Mouse (Mus musculus) small intestine, adult 2 months (tissue): ENCODE measurements around the gene Btg4. TPM values are rescaled to one million over a fixed set of nuclear protein-coding genes. Genes with fewer than 3 reads are reported as not detected.

ENCODE experiments used
- H3K27ac ChIP-seq: fragments of 200-500 bp; 2 replicates; pipeline ENCODE4 v1.5.1; 2012; ENCODE audit warnings: low read depth, low read length, control low read depth, inconsistent platforms; ENCODE audit not compliant: insufficient read depth
- H3K27me3 ChIP-seq: fragments of 200-500 bp; 2 replicates; pipeline ENCODE4 v1.6.1; 2012; ENCODE audit warnings: mild to moderate bottlenecking, moderate library complexity, low read length, inconsistent platforms; ENCODE audit not compliant: control insufficient read depth, insufficient read depth
- H3K36me3 ChIP-seq: fragments of 200-500 bp; 2 replicates; pipeline ENCODE4 v1.6.1; 2012; ENCODE audit warnings: mild to moderate bottlenecking, low read length, control low read depth, inconsistent platforms; ENCODE audit not compliant: control insufficient read depth, insufficient read depth
- H3K4me1 ChIP-seq: fragments of 200-500 bp; 2 replicates; pipeline ENCODE4 v1.6.1; 2012; ENCODE audit warnings: low read length, inconsistent platforms, mixed read lengths; ENCODE audit not compliant: control insufficient read depth, insufficient read depth, insufficient read length
- H3K4me3 ChIP-seq: fragments of 200-500 bp; 2 replicates; pipeline ENCODE4 v1.5.1; 2012; ENCODE audit warnings: low read depth, mild to moderate bottlenecking, control low read depth, inconsistent platforms, low read length, moderate library complexity
- CTCF ChIP-seq: fragments of 200-500 bp; IDR thresholded peaks from 2 replicates; pipeline ENCODE4 v1.5.1; 2012; ENCODE audit warnings: low read depth, mild to moderate bottlenecking, control low read depth, inconsistent platforms, low read length, moderate library complexity, mixed read lengths; ENCODE audit not compliant: insufficient replicate concordance, insufficient read length; ENCODE audit errors: extremely low read depth
- POLR2A ChIP-seq: fragments of 200-500 bp; IDR thresholded peaks from 2 replicates; pipeline ENCODE4 v1.6.1; 2012; ENCODE audit warnings: low read depth, mild to moderate bottlenecking, control low read depth, inconsistent platforms, low read length, moderate library complexity
- WGBS: fragments of 180-500 bp; shearing (Covaris S2); methylation state at CpG from one replicate; pipeline ENCODE4 v1.1.7; 2018; 5-methylcytosine and 5-hydroxymethylcytosine counted together
- polyA plus RNA-seq: library from polyadenylated mRNA; depleted of rRNA; stranded (reverse); fragments of >200 nt; gene quantifications from 2 replicates; pipeline ENCODE4 v1.2.3, GENCODE M21; 2012

The Btg4 gene
- polyA plus RNA-seq, 1 experiment = not detected

GRCm38 (mm10) chr9:51146496-51146895 is 85.8 kb downstream of the Btg4 start:
- H3K4me3 ChIP-seq = no peak overlapping the region
- no peaks in the 10 kb centered on the region for H3K27me3 ChIP-seq
- WGBS = 20% methylated on average over 4 of the region's 4 CpGs
- no peaks in the 10 kb centered on the region for H3K4me1 ChIP-seq
- H3K27ac ChIP-seq = no peak overlapping the region
- TF ChIP-seq POLR2A (no peak), CTCF (no peak)
- no peaks in the 10 kb centered on the region for H3K36me3 ChIP-seq

- Histone ChIP-seq H3K27ac (no peak overlapping the region), H3K4me3 (no peak overlapping the region), H3K27me3 (no peaks in the 10 kb centered on the region), H3K36me3 (no peaks in the 10 kb centered on the region), H3K4me1 (no peaks in the 10 kb centered on the region)
- TF ChIP-seq POLR2A (no peak), CTCF (no peak)
- 84% methylated on average over 5 of the region's 5 CpGs for WGBS
Observed at GRCm38 (mm10) chr9:51147294-51147693, 86.6 kb downstream of the Btg4 start.

GRCm38 (mm10) chr9:51152079-51152752 is 91.5 kb downstream of the Btg4 start:
- Histone ChIP-seq H3K27me3 (no peaks in the 10 kb centered on the region), H3K4me3 (no peak overlapping the region), H3K27ac (no peak overlapping the region), H3K4me1 (no peaks in the 10 kb centered on the region), H3K36me3 (no peaks in the 10 kb centered on the region)
- 20% methylated on average over 13 of the region's 13 CpGs for WGBS
- TF ChIP-seq CTCF (peak; percentile 39; the same call in 1 of the 2 replicates), POLR2A (no peak)

- Histone ChIP-seq H3K27ac (no peak overlapping the region), H3K27me3 (no peaks in the 10 kb centered on the region), H3K4me1 (peaks cover 5% of the 10 kb centered on the region; the same call in 1 of the 2 replicates), H3K36me3 (no peaks in the 10 kb centered on the region), H3K4me3 (no peak overlapping the region)
- 20% methylated on average over 4 of the region's 4 CpGs for WGBS
- TF ChIP-seq POLR2A = no peak
- TF ChIP-seq CTCF = peak; percentile 89; the same call in 1 of the 2 replicates
Observed at GRCm38 (mm10) chr9:51161771-51162388, 101.2 kb downstream of the Btg4 start.

- WGBS = 86% methylated on average over 5 of the region's 5 CpGs
- TF ChIP-seq CTCF (no peak), POLR2A (no peak)
Observed at GRCm38 (mm10) chr9:51163989-51164388, 103.3 kb downstream of the Btg4 start.

GRCm38 (mm10) chr9:51165312-51166180 is 104.8 kb downstream of the Btg4 start, which contains the start of gene Gm32742:
Gene Gm32742 (minus strand): TSS chr9:51165517.
- peaks cover 32% of the 10 kb centered on the region for H3K4me1 ChIP-seq
- no peaks in the 10 kb centered on the region for H3K36me3 ChIP-seq
- TF ChIP-seq POLR2A (no peak), CTCF (no peak)
- 30% methylated on average over 6 of the region's 6 CpGs for WGBS
- no peak within 1 kb of the TSS for H3K4me3 ChIP-seq
- no peak within 1 kb of the TSS for H3K27ac ChIP-seq
- no peaks in the 10 kb centered on the region for H3K27me3 ChIP-seq

More at GRCm38 (mm10) chr9:51163989-51164388, 103.3 kb downstream of the Btg4 start:
- Histone ChIP-seq H3K36me3 (no peaks in the 10 kb centered on the region), H3K4me1 (peaks cover 24% of the 10 kb centered on the region), H3K27me3 (no peaks in the 10 kb centered on the region), H3K4me3 (no peak overlapping the region), H3K27ac (no peak overlapping the region)
